Mouse (Mus musculus): ENCODE data around the gene Gm8926. TPM values are rescaled to one million over a fixed set of nuclear protein-coding genes. Genes with fewer than 3 reads are reported as not detected.
"Not testable (repeated sequence)": the region's sequence is repeated elsewhere in the genome, so short reads cannot be mapped to it uniquely, and the experiment has no call there.

Gm8926 gene
- polyA plus RNA-seq (2015; fragmentation: Nextera tagmentation; extraction: Ambion mirVana), result not detected in 2 replicates

- not testable (repeated sequence) for H3K9ac ChIP-seq (replicated peaks; ENCODE audit: low read depth); H3K36me3 ChIP-seq (ENCODE audit: insufficient read depth, low read length); H3K4me3 ChIP-seq (ENCODE audit: low read depth, low read length); H3K27me3 ChIP-seq (replicated peaks; ENCODE audit: insufficient read depth, low read length); DNase-seq (ENCODE audit: low spot score); H3K9me3 ChIP-seq (ENCODE audit: low read length); H3K4me2 ChIP-seq (replicated peaks; ENCODE audit: low read depth, low read length); H3K27ac ChIP-seq (ENCODE audit: low read length); H3K4me1 ChIP-seq (ENCODE audit: insufficient read depth, low read depth, low read length); ATAC-seq
- 50% methylated on average over 1 of the region's 4 CpGs for WGBS
These were observed at the start of gene Gm8926 for GRCm38 (mm10) chr5:11770248-11770647. TSS of gene Gm8926 (plus strand) at chr5:11770548.

Other genes starting within 250 kb of the Gm8926 start
- not detected in 2 replicates for gene Gm6460, start 175.6 kb upstream of the Gm8926 start, polyA plus RNA-seq (2015; fragmentation: Nextera tagmentation; extraction: Ambion mirVana)
- gene Gm8922, start 88.6 kb upstream of the Gm8926 start, polyA plus RNA-seq (2015; fragmentation: Nextera tagmentation; extraction: Ambion mirVana), result not detected in 2 replicates
- gene Gm6465, start 75.0 kb downstream of the Gm8926 start, polyA plus RNA-seq (2015; fragmentation: Nextera tagmentation; extraction: Ambion mirVana), result not detected in 2 replicates
- gene 4933402N22Rik, start 147.5 kb downstream of the Gm8926 start, polyA plus RNA-seq (2015; fragmentation: Nextera tagmentation; extraction: Ambion mirVana), result not detected in 2 replicates

All from lung, postnatal 0 days (tissue).